Mouse (Mus musculus): ENCODE results near the gene Olfr811.

DNA sequence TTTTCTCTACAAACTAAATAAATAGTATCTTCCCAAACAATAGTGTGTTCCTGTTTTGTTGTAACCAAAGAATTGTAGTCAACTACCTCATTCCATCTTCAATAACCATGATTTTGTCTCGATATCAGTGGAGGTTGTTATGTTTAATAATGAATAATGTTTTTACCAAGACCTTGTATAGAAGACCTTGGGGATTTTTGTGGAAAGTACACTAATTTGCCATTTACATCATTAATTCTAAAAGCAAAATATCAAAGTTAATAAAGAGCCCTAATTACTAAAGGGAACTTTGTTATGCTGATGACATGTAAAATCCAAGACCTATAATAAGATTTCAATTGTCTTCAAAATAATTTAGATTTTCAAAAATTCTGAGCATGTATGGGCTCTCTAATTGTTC lies 46.5 kb downstream of the Olfr811 start, which contains the start of gene Olfr807:
- TF ChIP-seq EP300 (IDR thresholded peaks at IDR 0.05; ENCODE audit: low read depth in 1 of 2, low read length in 2 of 2) (no peak), CTCF (IDR thresholded peaks at IDR 0.05 in 2 of 3, conservative IDR thresholded peaks at IDR 0.05 in 1 of 3; ENCODE audit: control insufficient read depth in 1 of 3, insufficient read depth in 1 of 3, low read depth in 2 of 3, low read length in 3 of 3, poor library complexity in 1 of 3, severe bottlenecking in 1 of 3) (no peak), JUND (IDR thresholded peaks at IDR 0.05; ENCODE audit: low read depth, low read length) (no peak), ZC3H11A (IDR thresholded peaks at IDR 0.05; ENCODE audit: low read depth, low read length) (no peak), UBTF (IDR thresholded peaks at IDR 0.05; ENCODE audit: borderline replicate concordance, insufficient read depth, low read depth, low read length) (no peak), ZNF384 (IDR thresholded peaks at IDR 0.05; ENCODE audit: low read depth, low read length) (no peak), MYB (IDR thresholded peaks at IDR 0.05; ENCODE audit: low read depth, low read length) (no peak)

Data from MEL (cell line).